Mouse (Mus musculus) small intestine, adult 2 months (tissue): ENCODE data around the gene B430306N03Rik.

Experiments
- CTCF ChIP-seq: fragments of 200-500 bp; IDR thresholded peaks from 2 replicates; pipeline ENCODE4 v1.5.1; 2012; ENCODE audit warnings: low read depth, mild to moderate bottlenecking, control low read depth, inconsistent platforms, low read length, moderate library complexity, mixed read lengths; ENCODE audit not compliant: insufficient replicate concordance, insufficient read length; ENCODE audit errors: extremely low read depth
- POLR2A ChIP-seq: fragments of 200-500 bp; IDR thresholded peaks from 2 replicates; pipeline ENCODE4 v1.6.1; 2012; ENCODE audit warnings: low read depth, mild to moderate bottlenecking, control low read depth, inconsistent platforms, low read length, moderate library complexity

- TF ChIP-seq CTCF, result no peak
- TF ChIP-seq POLR2A, result no peak
Measured at GRCm38 (mm10) chr17:48357892-48358291, 42.0 kb downstream of the B430306N03Rik start.
